Mouse (Mus musculus) CH12.LX (cell line): ENCODE measurements around the gene Zswim3. TPM values are rescaled to one million over a fixed set of nuclear protein-coding genes. Genes with fewer than 3 reads are reported as not detected.

ENCODE experiments used
- DNase-seq: peaks from one replicate; pipeline ENCODE4 v3.0.0-alpha.2; 2013; ENCODE audit errors: extremely low read depth
- H3K27ac ChIP-seq: 2 replicates; pipeline ENCODE4 v1.5.1; 2012; ENCODE audit warnings: low read depth, mild to moderate bottlenecking, control low read depth, moderate library complexity; ENCODE audit not compliant: insufficient read depth
- H3K27me3 ChIP-seq: replicated peaks from 2 replicates; pipeline ENCODE3; 2012; ENCODE audit warnings: inconsistent platforms
- H3K36me3 ChIP-seq, 2 experiments: replicated peaks in 1 of 2; 2 replicates each; pipeline versions ENCODE3 to v1.6.1; 2012; ENCODE audit warnings: inconsistent platforms in 1 of 2, low read length in 1 of 2, mild to moderate bottlenecking in 1 of 2, mixed read lengths in 1 of 2, moderate library complexity in 1 of 2; ENCODE audit not compliant: control insufficient read depth in 1 of 2, insufficient read depth in 1 of 2
- H3K4me1 ChIP-seq, 2 experiments: 2 replicates each; pipeline ENCODE4 v1.6.1; 2012; ENCODE audit warnings: inconsistent platforms in 1 of 2, moderate library complexity in 1 of 2; ENCODE audit not compliant: insufficient read depth in 2 of 2, control insufficient read depth in 1 of 2
- H3K4me2 ChIP-seq: 2 replicates; pipeline ENCODE4 v1.6.1; 2012; ENCODE audit warnings: low read depth, mild to moderate bottlenecking, control low read depth; ENCODE audit not compliant: poor library complexity, insufficient read depth, severe bottlenecking
- H3K4me3 ChIP-seq, 3 experiments: fragments of 150-350 bp in 1 of 3; sonication (generic) in 1 of 3; replicated peaks in 1 of 3; 2 replicates each; pipeline versions ENCODE3 to v1.5.1; 2011 to 2012; ENCODE audit warnings: low read depth in 2 of 3, low read length in 2 of 3, mild to moderate bottlenecking in 2 of 3, moderate library complexity in 2 of 3, control low read depth in 1 of 3, improper control_type of control experiment in 1 of 3, inconsistent platforms in 1 of 3, mixed read lengths in 1 of 3; ENCODE audit not compliant: poor library complexity in 1 of 3
- H3K79me2 ChIP-seq: replicated peaks from 2 replicates; pipeline ENCODE4 v1.6.1; 2012; ENCODE audit warnings: mild to moderate bottlenecking, moderate library complexity; ENCODE audit not compliant: control insufficient read depth, poor library complexity, insufficient read depth, severe bottlenecking; ENCODE audit errors: extremely low read depth
- H3K9ac ChIP-seq: 2 replicates; pipeline ENCODE4 v1.6.1; 2012; ENCODE audit warnings: low read depth, mild to moderate bottlenecking, control low read depth, moderate library complexity; ENCODE audit not compliant: insufficient read depth
- H3K9me3 ChIP-seq: replicated peaks from 2 replicates; pipeline ENCODE3; 2012; ENCODE audit warnings: low read length, inconsistent platforms, mixed read lengths
- CTCF ChIP-seq, 2 experiments: IDR thresholded peaks in 1 of 2; conservative IDR thresholded peaks in 1 of 2; 2 replicates each; pipeline ENCODE4 v1.5.1; 2011 to 2012; ENCODE audit warnings: low read depth in 2 of 2, low read length in 2 of 2, improper control_type of control experiment in 1 of 2, inconsistent platforms in 1 of 2, mild to moderate bottlenecking in 1 of 2, moderate library complexity in 1 of 2
- ETS1 ChIP-seq: conservative IDR thresholded peaks from 2 replicates; pipeline ENCODE4 v1.6.1; 2012; ENCODE audit warnings: low read depth, mild to moderate bottlenecking, inconsistent platforms, low read length, improper control_type of control experiment, moderate library complexity
- HCFC1 ChIP-seq: IDR thresholded peaks from 2 replicates; pipeline ENCODE4 v1.6.1; 2012; ENCODE audit warnings: low read depth, mild to moderate bottlenecking, inconsistent platforms, low read length, improper control_type of control experiment
- MEF2A ChIP-seq: IDR thresholded peaks from 2 replicates; pipeline ENCODE4 v1.6.1; 2014; ENCODE audit warnings: low read depth, mild to moderate bottlenecking, inconsistent platforms, low read length, improper control_type of control experiment, borderline replicate concordance
- MYC ChIP-seq: IDR thresholded peaks from 2 replicates; pipeline ENCODE4 v1.6.1; 2011; ENCODE audit warnings: low read depth, mild to moderate bottlenecking, improper control_type of control experiment, low read length
- NELFE ChIP-seq: IDR thresholded peaks from 2 replicates; pipeline ENCODE4 v1.6.1; 2011; ENCODE audit warnings: low read depth, low read length, improper control_type of control experiment
- PAX5 ChIP-seq: IDR thresholded peaks from 2 replicates; pipeline ENCODE4 v1.6.1; 2012; ENCODE audit warnings: low read length, inconsistent platforms, mixed read lengths
- POLR2AphosphoS2 ChIP-seq: IDR thresholded peaks from 2 replicates; pipeline ENCODE4 v1.6.1; 2011; ENCODE audit warnings: low read depth, low read length, improper control_type of control experiment
- RAD21 ChIP-seq: IDR thresholded peaks from 2 replicates; pipeline ENCODE4 v1.6.1; 2011; ENCODE audit warnings: low read depth, mild to moderate bottlenecking, low read length, improper control_type of control experiment, moderate library complexity
- SMC3 ChIP-seq: IDR thresholded peaks from 2 replicates; pipeline ENCODE4 v1.6.1; 2011; ENCODE audit warnings: low read depth, low read length, improper control_type of control experiment
- TBP ChIP-seq: conservative IDR thresholded peaks from 2 replicates; pipeline ENCODE4 v1.6.1; 2011; ENCODE audit warnings: low read depth, low read length, improper control_type of control experiment
- UBTF ChIP-seq: IDR thresholded peaks from 2 replicates; pipeline ENCODE4 v1.6.1; 2012; ENCODE audit warnings: low read depth, mild to moderate bottlenecking, inconsistent platforms, low read length, improper control_type of control experiment, moderate library complexity
- USF1 ChIP-seq: IDR thresholded peaks from 2 replicates; pipeline ENCODE4 v1.6.1; 2014; ENCODE audit warnings: low read depth, mild to moderate bottlenecking, inconsistent platforms, low read length, improper control_type of control experiment
- ZKSCAN1 ChIP-seq: IDR thresholded peaks from 2 replicates; pipeline ENCODE4 v1.6.1; 2012; ENCODE audit warnings: low read depth, inconsistent platforms, low read length, improper control_type of control experiment, borderline replicate concordance
- dilution Hi-C: fragments of 300-500 bp; cut with MboI; formaldehyde crosslinking; loops from 2 replicates; pipeline ENCODE4 v1.14.3; 2020; ENCODE audit warnings: low sequenced_read_pairs; ENCODE audit not compliant: extremely low pct_unique_long_range_greater_than_20kb, extremely low pct_ligation_motif_present
- in situ Hi-C: fragments of 300-500 bp; cut with MboI; formaldehyde crosslinking; loops from 3 replicates; pipeline ENCODE4 v1.14.3; 2019; ENCODE audit warnings: low sequenced_read_pairs, low pct_ligation_motif_present, low pct_unique_long_range_greater_than_20kb, mixed read lengths
- polyA plus RNA-seq: library from polyadenylated mRNA; unstranded; fragments of >175 nt; gene quantifications from 2 replicates; pipeline ENCODE4 v1.2.1, GENCODE M21; 2012; ENCODE audit warnings: low read depth; ENCODE audit not compliant: insufficient read length
- total RNA-seq, 2 experiments: library from RNA; depleted of rRNA; stranded (reverse); fragments of 300-350 nt in 1 of 2; fragments of >200 nt in 1 of 2; gene quantifications; 2 replicates each; pipeline ENCODE4 v1.2.3; 2012 to 2014

Zswim3 gene
- total and polyA plus RNA-seq, 3 experiments, result 2.3 to 3.5 (median 2.5) TPM

DNA sequence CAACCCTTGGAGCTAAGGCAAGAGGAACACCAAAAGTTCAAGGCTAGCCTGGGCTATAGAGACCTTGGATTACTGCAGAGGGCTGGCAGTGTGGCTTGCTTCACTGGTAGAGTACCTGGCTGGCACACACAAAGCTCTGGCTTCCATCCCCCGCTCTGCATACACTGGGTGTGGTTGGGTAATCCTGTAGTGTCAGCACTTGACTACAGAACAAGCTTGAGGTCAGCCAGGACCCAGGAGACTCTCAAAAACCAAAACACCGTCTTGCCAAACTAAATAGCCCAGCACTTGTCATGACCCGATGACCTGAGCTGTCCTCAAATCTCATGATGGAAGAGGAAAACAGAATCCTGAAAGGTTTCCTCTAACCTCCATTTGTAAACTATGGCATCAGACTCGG is 14.4 kb upstream of the Zswim3 start:
- DNase-seq, result no peak
- H3K36me3 ChIP-seq, result peaks cover 30 to 64% of the 10 kb centered on the region in 2 experiments
- dilution Hi-C loops, result no loop called here

GRCm38 (mm10) chr2:164791841-164792261 is 13.0 kb upstream of the Zswim3 start:
- Histone ChIP-seq H3K4me2 (no peak overlapping the region), H3K4me1 (peaks cover 0 to 7% of the 10 kb centered on the region in 2 experiments; a peak in 3 of 4 replicates), H3K4me3 (no peak overlapping the region), H3K79me2 (no peaks in the 10 kb centered on the region), H3K36me3 (peaks cover 44 to 78% of the 10 kb centered on the region in 2 experiments), H3K27me3 (no peaks in the 10 kb centered on the region), H3K9me3 (no peaks in the 10 kb centered on the region), H3K9ac (no peak overlapping the region), H3K27ac (no peak overlapping the region)
- no peak for TF ChIP-seq MYC
- no peak for TF ChIP-seq CTCF (conservative IDR thresholded peaks at IDR 0.05 in 1 of 2, IDR thresholded peaks at IDR 0.05 in 1 of 2; ENCODE audit: low read depth in 2 of 2, low read length in 2 of 2)
- no peak for TF ChIP-seq ZKSCAN1
- DNase-seq, result no peak
- dilution Hi-C loops, result no loop called here
- in situ Hi-C loops, result no loop called here

More for the DNA sequence above, 14.4 kb upstream of the Zswim3 start:
- no peaks in the 10 kb centered on the region for H3K9me3 ChIP-seq
- H3K9ac ChIP-seq, result no peak overlapping the region
- no peaks in the 10 kb centered on the region for H3K27me3 ChIP-seq
- TF ChIP-seq HCFC1, result no peak
- TF ChIP-seq POLR2AphosphoS2, result no peak
- no peak for TF ChIP-seq NELFE
- no peak for TF ChIP-seq TBP
- TF ChIP-seq PAX5, result no peak
- TF ChIP-seq RAD21, result no peak
- TF ChIP-seq MEF2A, result no peak
- TF ChIP-seq UBTF, result no peak
- TF ChIP-seq USF1, result no peak
- TF ChIP-seq ETS1, result no peak
- TF ChIP-seq SMC3, result no peak
- TF ChIP-seq, all 38 proteins: peak for 0
- in situ Hi-C loops, result no loop called here
- Histone ChIP-seq H3K27ac (no peak overlapping the region), H3K4me1 (peaks cover 7 to 17% of the 10 kb centered on the region in 2 experiments), H3K79me2 (no peaks in the 10 kb centered on the region), H3K4me3 (no peak overlapping the region), H3K4me2 (no peak overlapping the region)
